Mouse (Mus musculus) kidney, postnatal 0 days (tissue): Measurements from ENCODE around the gene Camkmt. TPM values are rescaled to one million over a fixed set of nuclear protein-coding genes. Genes with fewer than 3 reads are reported as not detected.
A peak's percentile ranks its signal among the peaks of the same experiment; 100 is the strongest.

Source experiments
- ATAC-seq: fragments of 200-750 bp; cut with Nextera tagmentation; replicated peaks from 2 replicates; pipeline ENCODE4 v1.8.0; 2017; ENCODE audit warnings: low read depth, moderate number of reproducible peaks, moderate TSS enrichment, moderate library complexity; ENCODE audit not compliant: low FRiP score
- DNase-seq: peaks from one replicate; pipeline ENCODE4 v3.0.0-alpha.2; 2016; ENCODE audit warnings: low spot score
- H3K27ac ChIP-seq: fragments of 300-500 bp; sonication (generic); 2 replicates; pipeline ENCODE4 v1.5.1; 2014; ENCODE audit warnings: mild to moderate bottlenecking
- H3K27me3 ChIP-seq: fragments of 300-500 bp; sonication (generic); 2 replicates; pipeline ENCODE4 v1.6.1; 2014; ENCODE audit warnings: low read length, mixed read lengths; ENCODE audit not compliant: insufficient read depth
- H3K36me3 ChIP-seq: fragments of 300-500 bp; sonication (generic); 2 replicates; pipeline ENCODE4 v1.6.1; 2014; ENCODE audit warnings: low read length, mixed read lengths; ENCODE audit not compliant: insufficient read depth
- H3K4me1 ChIP-seq: fragments of 300-500 bp; sonication (generic); replicated peaks from 2 replicates; pipeline ENCODE4 v1.6.1; 2014; ENCODE audit warnings: antibody characterized with exemption, low read length, mixed read lengths; ENCODE audit not compliant: insufficient read depth
- H3K4me2 ChIP-seq: fragments of 300-500 bp; sonication (generic); 2 replicates; pipeline ENCODE4 v1.6.1; 2014; ENCODE audit warnings: mild to moderate bottlenecking, low read length, moderate library complexity, mixed read lengths
- H3K4me3 ChIP-seq: fragments of 300-500 bp; sonication (generic); replicated peaks from 2 replicates; pipeline ENCODE4 v1.5.1; 2014; ENCODE audit warnings: low read depth, low read length
- H3K9ac ChIP-seq: fragments of 300-500 bp; sonication (generic); 2 replicates; pipeline ENCODE4 v1.6.1; 2014; ENCODE audit warnings: low read depth, low read length
- H3K9me3 ChIP-seq: fragments of 300-500 bp; sonication (generic); replicated peaks from 2 replicates; pipeline ENCODE4 v1.6.1; 2016; ENCODE audit warnings: low read length, inconsistent platforms, mixed read lengths
- CTCF ChIP-seq: IDR thresholded peaks from 2 replicates; pipeline ENCODE4 v1.5.1; 2016; ENCODE audit warnings: antibody characterized with exemption, low read depth, mild to moderate bottlenecking, moderate library complexity
- WGBS: fragments of 180-500 bp; shearing (Covaris S2); extraction: QIAGEN DNeasy Blood & Tissue Kit; methylation state at CpG from one replicate; pipeline ENCODE4 v1.1.7; 2014; 5-methylcytosine and 5-hydroxymethylcytosine counted together
- polyA plus RNA-seq: library from polyadenylated mRNA; unstranded; fragments of >200 nt; fragmentation: Nextera tagmentation; extraction: Ambion mirVana; gene quantifications from 2 replicates; pipeline ENCODE4 v1.2.1, GENCODE M21; 2015

The Camkmt gene
- polyA plus RNA-seq, 1 experiment from 2014 or later: 14.4 TPM

GRCm38 (mm10) chr17:85485065-85485945, 395.0 kb downstream of the Camkmt start:
- H3K4me3 ChIP-seq: 0 out of 2 replicates have a peak overlapping the region, but pooled peaks have one; percentile 4
- no peak for TF ChIP-seq CTCF
- WGBS: under 1% methylated on average over 30 of the region's 30 CpGs
- peaks cover 83% of the 10 kb centered on the region for H3K27me3 ChIP-seq
- 0 out of 2 replicates have a peak, but pooled peaks cover 6% of the 10 kb centered on the region for H3K4me1 ChIP-seq
- ATAC-seq: no peak
- H3K9ac ChIP-seq: no peak overlapping the region
- H3K36me3 ChIP-seq: no peaks in the 10 kb centered on the region
- no peaks in the 10 kb centered on the region for H3K9me3 ChIP-seq
- no peak overlapping the region for H3K27ac ChIP-seq
- no peak for DNase-seq
- H3K4me2 ChIP-seq: no peak overlapping the region

GRCm38 (mm10) chr17:85485946-85486533, 395.7 kb downstream of the Camkmt start:
- Histone ChIP-seq H3K36me3 (no peaks in the 10 kb centered on the region), H3K27me3 (peaks cover 82% of the 10 kb centered on the region), H3K9me3 (no peaks in the 10 kb centered on the region), H3K9ac (no peak overlapping the region), H3K27ac (no peak overlapping the region), H3K4me2 (no peak overlapping the region), H3K4me1 (0 out of 2 replicates have a peak, but pooled peaks cover 6% of the 10 kb centered on the region), H3K4me3 (no peak overlapping the region)
- DNase-seq (no peak), ATAC-seq (no peak)
- WGBS: 2% methylated on average over 14 of the region's 14 CpGs
- TF ChIP-seq CTCF: no peak

- DNase-seq (no peak), ATAC-seq (no peak)
- no peaks in the 10 kb centered on the region for H3K9me3 ChIP-seq
- no peak overlapping the region for H3K9ac ChIP-seq
- peaks cover 84% of the 10 kb centered on the region for H3K27me3 ChIP-seq
- H3K4me3 ChIP-seq: no peak overlapping the region
- H3K4me2 ChIP-seq: 0 out of 2 replicates have a peak overlapping the region, but pooled peaks have one; percentile 4
- no peak overlapping the region for H3K27ac ChIP-seq
- 2% methylated on average over 52 of the region's 52 CpGs for WGBS
- 0 out of 2 replicates have a peak, but pooled peaks cover 6% of the 10 kb centered on the region for H3K4me1 ChIP-seq
- no peak for TF ChIP-seq CTCF
- H3K36me3 ChIP-seq: no peaks in the 10 kb centered on the region
These were observed 396.5 kb downstream of the Camkmt start for GRCm38 (mm10) chr17:85486585-85487480.

- WGBS: 26% methylated on average over 3 of the region's 3 CpGs
- Histone ChIP-seq H3K36me3 (no peaks in the 10 kb centered on the region), H3K27ac (no peak overlapping the region), H3K9me3 (no peaks in the 10 kb centered on the region), H3K27me3 (peaks cover 81% of the 10 kb centered on the region), H3K4me2 (no peak overlapping the region), H3K4me1 (0 out of 2 replicates have a peak, but pooled peaks cover 6% of the 10 kb centered on the region), H3K9ac (no peak overlapping the region), H3K4me3 (no peak overlapping the region)
- TF ChIP-seq CTCF: no peak
- DNase-seq: no peak
- ATAC-seq: no peak
These were observed 397.2 kb downstream of the Camkmt start for GRCm38 (mm10) chr17:85487531-85487930.

GRCm38 (mm10) chr17:85488601-85489487, 398.5 kb downstream of the Camkmt start:
- Histone ChIP-seq H3K27ac (no peak overlapping the region), H3K9ac (no peak overlapping the region), H3K27me3 (peaks cover 80% of the 10 kb centered on the region), H3K36me3 (no peaks in the 10 kb centered on the region), H3K4me1 (0 out of 2 replicates have a peak, but pooled peaks cover 6% of the 10 kb centered on the region), H3K4me3 (no peak overlapping the region), H3K9me3 (no peaks in the 10 kb centered on the region), H3K4me2 (no peak overlapping the region)
- peak; percentile 15 for DNase-seq
- 3% methylated on average over 14 of the region's 14 CpGs for WGBS
- TF ChIP-seq CTCF: no peak
- ATAC-seq: no peak
